22 mouse cellular contexts compared by ENCODE assay signal in genomic region chr5:110976721-110977120, GRCm38 (mm10).
DNase-seq lines count a peak whose midpoint lies in the region; ATAC-seq and TF ChIP-seq lines count a peak whose summit lies in the region.
"Had no signal": no experiment of that assay in that cellular context is flagged by ENCODE, and none has a peak within 500 bp of the region (broad histone marks: within the 10 kb centered on the region; RNA-seq: fewer than 3 reads in every experiment).

No protein-coding gene starts in this region.

- DNase-seq in adrenal gland, adult 2 months, result peak; percentile 19
- DNase-seq in adrenal gland, postnatal 10 days, result no peak
- peak; percentile 12 to 29 for DNase-seq in adrenal gland, postnatal 36 days
- no peak for DNase-seq in adrenal gland, postnatal 14 days
- no peak for DNase-seq in lung, postnatal 0 days (ENCODE audit: low spot score)
- no peak for DNase-seq in lung, postnatal 36 days
- peak; percentile 5 for DNase-seq in G1E (ENCODE audit: low spot score)
- no peak for DNase-seq in midbrain, embryonic 10.5 days (ENCODE audit: low spot score)
- DNase-seq: B cell, adult 2 months; cerebellum, adult 11-12 months; cerebellum, adult 2 months; cerebellum, adult 9-10 months; cerebellum, postnatal 10 days; cerebellum, postnatal 25 days; forebrain, postnatal 0 days had no signal

- no peaks in the 10 kb centered on the region for H3K4me1 ChIP-seq in lung, postnatal 0 days (ENCODE audit: insufficient read depth, low read depth, low read length)
- no peaks in the 10 kb centered on the region for H3K4me1 ChIP-seq in G1E (ENCODE audit: insufficient read depth, low read depth, low read length)
- H3K4me1 ChIP-seq in midbrain, embryonic 10.5 days, result peaks cover 27% of the 10 kb centered on the region

- WGBS in lung, postnatal 0 days, result 71% methylated on average over 7 of the region's 7 CpGs
- WGBS in midbrain, embryonic 10.5 days, result 87% methylated on average over 7 of the region's 7 CpGs

- H3K4me2 ChIP-seq in lung, postnatal 0 days (replicated peaks; ENCODE audit: low read depth, low read length), result no peak overlapping the region
- H3K4me2 ChIP-seq: embryonic facial prominence, embryonic 12.5 days; forebrain, embryonic 13.5 days; forebrain, embryonic 15.5 days had no signal

- no peaks in the 10 kb centered on the region for H3K36me3 ChIP-seq in lung, postnatal 0 days (ENCODE audit: insufficient read depth, low read length)
- H3K36me3 ChIP-seq in G1E (replicated peaks), result no peaks in the 10 kb centered on the region
- H3K36me3 ChIP-seq in midbrain, embryonic 10.5 days, result peaks cover 9% of the 10 kb centered on the region
- H3K36me3 ChIP-seq: forebrain, embryonic 15.5 days had no signal

- TF ChIP-seq CTCF in lung, postnatal 0 days (IDR thresholded peaks at IDR 0.05), result no peak
- no peak for TF ChIP-seq CTCF in G1E (IDR thresholded peaks at IDR 0.05; ENCODE audit: low read depth, low read length)

- no peak overlapping the region for H3K9ac ChIP-seq in lung, postnatal 0 days (replicated peaks; ENCODE audit: low read depth)
- H3K9ac ChIP-seq: embryonic facial prominence, embryonic 12.5 days; forebrain, embryonic 13.5 days; forebrain, embryonic 15.5 days; forebrain, postnatal 0 days had no signal

- no peaks in the 10 kb centered on the region for H3K27me3 ChIP-seq in lung, postnatal 0 days (replicated peaks; ENCODE audit: insufficient read depth, low read length)
- H3K27me3 ChIP-seq in G1E (ENCODE audit: insufficient read depth, low read length), result 0 out of 2 replicates have a peak, but pooled peaks cover 3% of the 10 kb centered on the region
- H3K27me3 ChIP-seq in midbrain, embryonic 10.5 days (ENCODE audit: low read depth, poor library complexity, severe bottlenecking), result peaks cover 31% of the 10 kb centered on the region
- H3K27me3 ChIP-seq: embryonic facial prominence, embryonic 12.5 days; forebrain, embryonic 13.5 days; forebrain, embryonic 15.5 days; Patski had no signal

- H3K27ac ChIP-seq in lung, postnatal 0 days (ENCODE audit: low read length), result no peak overlapping the region
- no peak overlapping the region for H3K27ac ChIP-seq in midbrain, embryonic 10.5 days (replicated peaks)
- H3K27ac ChIP-seq: embryonic facial prominence, embryonic 10.5 days; embryonic facial prominence, embryonic 12.5 days; forebrain, embryonic 13.5 days; forebrain, embryonic 15.5 days had no signal

- H3K9me3 ChIP-seq in lung, postnatal 0 days (ENCODE audit: low read length), result no peaks in the 10 kb centered on the region
- peaks cover 7% of the 10 kb centered on the region for H3K9me3 ChIP-seq in G1E (replicated peaks)
- peaks cover 6% of the 10 kb centered on the region; the same call in 1 of the 2 replicates for H3K9me3 ChIP-seq in midbrain, embryonic 10.5 days (replicated peaks)
- H3K9me3 ChIP-seq: embryonic facial prominence, embryonic 10.5 days; forebrain, embryonic 13.5 days; forebrain, embryonic 15.5 days had no signal

- TF ChIP-seq EP300 in lung, postnatal 0 days (IDR thresholded peaks at IDR 0.05), result no peak

- peak; percentile 11; the same call in 1 of the 2 replicates for ATAC-seq in lung, postnatal 0 days
- ATAC-seq in G1E (ENCODE audit: extremely low read depth, insufficient number of reproducible peaks, low FRiP score, poor library complexity, severe bottlenecking), result no peak
- ATAC-seq: activated CD4-positive, CD25-positive, alpha-beta regulatory T cell, adult 4 months; CD4-positive, CD25-positive, alpha-beta regulatory T cell, adult 4 months; forebrain, embryonic 13.5 days; forebrain, embryonic 15.5 days; forebrain, postnatal 0 days; Patski had no signal

- no peak overlapping the region for H3K4me3 ChIP-seq in lung, postnatal 0 days (ENCODE audit: low read depth, low read length)
- H3K4me3 ChIP-seq in G1E (ENCODE audit: low read depth, low read length), result no peak overlapping the region
- H3K4me3 ChIP-seq in midbrain, embryonic 10.5 days, result no peak overlapping the region
- H3K4me3 ChIP-seq: embryonic facial prominence, embryonic 10.5 days; embryonic facial prominence, embryonic 12.5 days; forebrain, embryonic 13.5 days; forebrain, embryonic 15.5 days had no signal

Comparison
In these comparisons a context has a peak if more than half of its experiments do, and no peak if none do; other contexts are left out.
1. DNase-seq: peak in adrenal gland, adult 2 months (single experiment), adrenal gland, postnatal 36 days (2 of 2) and G1E (single experiment); none in adrenal gland, postnatal 10 days (single experiment), adrenal gland, postnatal 14 days (single experiment), lung, postnatal 0 days (single experiment), lung, postnatal 36 days (single experiment) and midbrain, embryonic 10.5 days (single experiment).